Mouse (Mus musculus) induced T-regulatory cell, adult 2 months (primary cell): ENCODE results near the gene Mr1.

Experiments used
- DNase-seq: peaks from one replicate; pipeline ENCODE4 v3.0.0-alpha.2; 2012; ENCODE audit warnings: low read depth

The Mr1 gene

DNA sequence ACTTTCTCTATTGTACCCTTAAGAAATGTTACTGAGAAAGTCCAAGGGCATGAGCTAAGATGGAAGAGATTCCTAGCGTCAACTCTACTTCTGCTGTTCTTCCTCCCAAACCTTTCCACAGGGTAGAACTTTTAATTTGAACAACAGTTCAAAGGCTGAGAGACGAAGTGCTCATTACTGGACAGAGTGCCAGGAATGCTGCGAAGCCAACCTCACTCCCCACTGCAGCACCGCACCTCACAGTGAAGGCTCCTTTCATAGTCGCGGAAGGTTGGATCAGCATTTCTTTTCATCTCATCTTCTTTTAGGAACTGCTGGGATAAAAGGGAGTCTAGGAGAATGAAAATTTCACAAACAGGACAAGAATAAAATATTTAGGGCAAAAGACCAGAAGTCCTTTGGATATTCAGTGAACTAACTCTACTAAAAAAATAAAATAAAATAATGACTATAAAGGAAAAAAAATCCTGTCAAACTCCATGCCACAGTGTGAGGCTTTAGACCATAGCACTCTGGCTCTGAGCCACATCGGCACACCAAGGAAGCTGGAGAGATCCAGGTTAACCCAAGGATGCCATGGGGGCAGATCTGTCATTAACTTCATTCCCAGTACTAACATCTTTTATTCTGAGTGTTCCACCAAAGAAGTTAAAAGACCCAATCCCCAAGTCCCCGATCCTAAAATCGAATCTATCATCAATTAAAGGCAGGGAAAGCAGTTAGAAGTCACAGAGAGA is 52.5 kb downstream of the Mr1 start:
- no peak for DNase-seq

DNA sequence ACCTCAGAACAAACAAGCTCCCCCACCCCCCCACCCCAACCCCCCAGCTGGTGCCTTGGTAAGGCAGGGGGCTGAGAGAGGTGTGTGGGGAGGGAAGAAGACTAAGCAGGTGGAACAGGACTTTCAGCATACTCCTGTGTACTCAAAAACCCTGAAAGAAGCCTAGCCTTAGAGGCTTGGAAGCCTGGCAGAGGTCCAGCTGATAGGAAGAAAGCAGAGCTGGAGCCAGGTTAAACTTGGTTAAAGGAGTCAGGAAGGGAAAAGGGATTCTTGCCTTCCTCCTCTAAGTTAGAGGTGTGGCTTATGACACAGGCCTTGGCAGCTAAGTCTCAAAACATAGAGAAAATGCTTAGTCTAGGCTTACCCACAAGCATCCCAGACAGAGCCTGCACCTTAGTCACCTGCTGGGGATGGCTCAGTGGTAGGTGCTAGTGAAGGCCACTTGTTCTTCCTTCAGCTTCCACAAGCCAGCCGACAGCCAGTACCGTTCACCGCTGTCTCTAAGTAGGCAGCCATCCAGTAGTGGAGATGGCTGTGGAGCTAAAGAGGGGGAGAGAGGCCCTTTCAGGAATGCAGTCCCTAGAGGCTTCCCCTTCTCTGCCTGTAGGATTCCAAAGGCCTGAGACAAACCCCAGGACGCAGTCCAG is 53.3 kb downstream of the Mr1 start:
- DNase-seq, result no peak

DNA sequence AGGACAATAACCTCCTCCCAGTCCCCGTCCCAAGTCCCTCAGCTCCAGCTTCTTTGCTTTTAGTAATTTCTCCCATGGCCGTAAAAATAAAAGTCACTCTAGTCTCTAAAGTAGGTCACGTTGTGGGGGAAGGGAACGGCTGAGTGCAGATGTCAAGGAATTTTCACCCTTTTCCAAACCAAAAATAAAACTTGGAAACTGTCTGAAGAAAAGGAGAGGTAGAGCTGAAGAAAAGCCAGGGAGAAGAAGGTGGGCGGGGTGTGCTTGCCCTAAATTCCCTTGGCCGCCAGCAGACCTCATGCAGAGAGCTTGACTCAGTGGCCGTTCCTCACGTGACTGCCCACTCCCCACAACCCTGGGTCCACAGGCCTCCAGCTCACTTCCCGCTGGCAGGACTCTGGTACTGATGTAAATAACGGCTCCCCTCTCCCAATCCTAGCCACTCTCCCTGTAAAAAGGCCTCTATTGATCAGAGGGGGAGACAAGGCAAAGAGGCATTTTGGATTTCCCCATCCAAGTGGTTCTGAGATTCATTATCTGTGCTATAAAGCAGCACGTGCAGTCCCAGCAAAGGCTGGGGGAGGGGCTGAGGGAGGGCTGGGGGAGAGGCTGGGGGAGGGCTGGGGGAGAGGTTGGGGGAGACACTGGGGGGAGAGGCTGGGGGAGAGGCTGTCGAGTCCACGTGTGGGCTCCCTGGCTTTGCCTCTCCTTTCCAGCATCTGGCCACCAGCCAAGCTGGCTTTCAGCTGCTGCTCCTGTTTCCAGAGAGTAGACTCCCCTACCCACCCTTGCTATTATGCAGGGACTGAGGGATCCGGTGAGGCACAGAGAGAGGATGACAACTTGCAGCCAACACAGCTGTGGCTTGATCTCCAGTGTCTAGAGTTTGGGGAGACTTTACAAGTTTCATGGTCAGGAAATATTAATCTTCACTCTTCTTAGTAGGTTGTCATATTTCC is 54.5 kb downstream of the Mr1 start:
- DNase-seq, result no peak

DNA sequence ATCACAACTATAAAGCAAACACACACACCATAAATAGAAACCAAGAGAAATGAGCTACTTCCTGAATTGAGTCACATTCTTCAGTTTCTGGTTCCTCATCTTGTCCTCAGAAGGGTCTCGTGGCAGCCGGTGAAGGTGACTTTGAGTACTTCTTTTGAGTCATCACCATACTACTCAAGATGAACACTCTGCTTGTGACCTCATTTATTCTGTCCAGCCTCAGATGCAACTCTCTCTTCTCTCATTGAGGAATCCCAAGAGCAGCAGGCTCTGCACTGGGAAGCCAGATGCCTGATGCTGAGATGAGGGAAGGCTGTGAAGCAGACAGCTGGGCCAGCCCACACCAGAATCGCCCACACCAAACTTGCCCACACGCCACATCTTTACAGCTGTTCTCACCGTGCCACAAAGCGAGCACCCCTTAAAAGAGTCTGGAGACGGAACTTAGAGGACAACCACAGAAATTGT is 55.2 kb downstream of the Mr1 start:
- peak; percentile 75 for DNase-seq

DNA sequence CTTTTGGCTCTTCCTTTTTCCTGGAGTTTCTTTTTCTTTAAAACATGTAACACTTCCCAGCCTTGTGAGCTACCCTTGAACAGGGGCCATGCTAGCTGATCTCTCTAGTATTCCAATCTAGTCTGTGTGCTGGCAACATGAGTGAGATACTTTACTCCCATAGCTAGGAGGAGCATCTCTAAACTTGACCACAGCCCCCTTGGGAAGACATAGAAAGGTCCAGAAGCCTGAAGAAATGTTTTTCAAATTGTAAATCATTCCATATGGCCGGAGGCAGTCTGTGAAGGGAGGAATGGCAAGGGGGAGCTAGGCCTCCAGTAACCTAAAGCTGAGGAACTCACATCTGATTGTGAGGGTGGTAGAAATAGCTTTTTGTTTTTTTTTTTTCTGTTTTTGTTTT is 55.9 kb downstream of the Mr1 start:
- no peak for DNase-seq

DNA sequence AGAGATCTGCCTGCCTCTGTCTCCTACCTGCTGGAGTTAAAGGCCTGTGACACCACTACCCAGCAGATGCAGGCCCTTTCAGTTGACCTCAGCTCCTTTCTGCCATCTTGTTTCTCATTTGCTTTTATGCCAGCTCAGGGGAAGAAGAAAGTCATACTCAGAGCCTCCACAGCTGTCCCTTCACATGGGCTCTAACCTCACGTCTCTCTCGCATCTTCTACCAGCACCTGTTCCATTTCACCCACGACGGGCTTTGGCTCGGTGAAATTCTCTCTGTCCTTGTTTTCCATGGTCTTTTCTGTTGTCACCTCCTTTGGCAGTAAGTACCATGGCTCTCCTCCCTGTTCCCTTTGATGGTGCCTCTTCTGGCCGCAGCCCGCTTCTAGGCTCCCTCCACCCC is 56.3 kb downstream of the Mr1 start:
- DNase-seq, result no peak

DNA sequence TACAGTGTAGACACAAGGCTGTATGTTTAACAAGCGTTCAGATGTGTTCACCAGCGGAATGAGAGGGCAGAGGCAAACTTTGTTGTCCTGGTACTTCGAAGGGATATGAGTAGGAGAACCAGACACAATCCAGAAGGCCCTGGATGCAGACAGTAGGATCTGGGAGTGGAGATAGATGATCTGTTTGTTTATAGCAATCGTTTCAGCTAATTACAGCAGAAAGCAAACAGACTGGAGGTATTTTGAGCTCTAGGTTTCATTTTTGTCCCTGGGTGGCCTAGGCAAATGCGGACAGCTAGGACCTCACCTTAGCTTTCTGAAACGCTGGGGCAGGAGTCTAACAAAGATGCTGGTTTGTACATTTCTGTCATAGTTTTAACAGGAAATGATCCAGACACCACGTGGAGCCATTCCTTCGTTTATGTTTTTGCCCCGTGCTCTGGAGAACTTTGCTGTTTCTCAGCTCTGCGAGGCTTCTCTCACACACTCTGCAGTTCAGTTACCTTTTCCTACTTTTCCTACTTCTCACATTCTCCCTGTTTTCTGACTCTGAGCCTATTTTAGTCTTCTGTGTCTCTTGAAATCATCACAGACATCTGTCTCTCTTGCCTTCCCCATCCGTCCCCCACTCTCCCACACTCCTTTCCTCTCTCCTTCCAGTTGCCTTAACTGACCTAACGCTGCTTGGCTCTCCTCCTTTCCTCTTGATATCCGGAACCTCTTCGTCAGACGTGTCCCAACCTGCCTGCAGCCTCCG is 57.6 kb downstream of the Mr1 start:
- DNase-seq, result peak; percentile 33

DNA sequence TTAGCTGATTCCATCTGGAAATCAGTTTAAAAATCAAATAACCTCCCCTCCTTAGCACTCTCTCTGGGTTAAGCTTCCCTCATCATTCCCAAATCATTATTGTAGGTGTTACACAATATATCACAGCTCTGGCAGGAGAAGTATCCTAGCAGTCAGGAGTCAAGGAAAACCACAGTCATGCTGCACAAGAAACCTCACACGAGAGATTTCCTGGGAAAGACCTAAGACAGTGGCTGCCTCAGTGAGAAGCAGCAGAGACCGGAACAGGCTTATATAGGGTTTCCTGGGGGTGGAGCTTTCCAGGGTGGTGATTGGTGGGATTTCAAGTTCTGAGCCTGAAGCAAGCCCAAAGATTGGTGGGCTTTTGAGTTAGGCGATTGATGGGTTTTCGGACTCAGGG is 58.6 kb downstream of the Mr1 start:
- no peak for DNase-seq

DNA sequence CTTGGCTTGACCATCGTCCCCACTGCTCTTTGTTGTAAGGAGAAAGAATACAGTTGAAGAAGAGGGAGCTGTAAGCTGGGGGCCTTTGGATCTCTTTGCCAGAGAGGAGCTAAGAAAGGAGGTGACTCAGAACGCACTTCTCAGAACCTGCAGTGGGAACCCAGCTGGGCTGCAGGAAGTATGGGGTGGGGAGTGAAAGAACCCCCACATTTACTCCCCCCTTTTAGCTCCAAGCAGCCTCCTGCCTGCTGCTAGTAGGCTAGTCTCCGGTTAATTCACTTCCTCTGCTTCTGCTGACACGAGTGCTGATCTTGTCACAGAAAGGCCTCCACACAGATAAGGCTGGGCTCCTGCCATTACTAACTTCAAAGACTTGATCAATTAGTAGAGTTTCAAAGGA is 59.7 kb downstream of the Mr1 start:
- DNase-seq, result peak; percentile 66

DNA sequence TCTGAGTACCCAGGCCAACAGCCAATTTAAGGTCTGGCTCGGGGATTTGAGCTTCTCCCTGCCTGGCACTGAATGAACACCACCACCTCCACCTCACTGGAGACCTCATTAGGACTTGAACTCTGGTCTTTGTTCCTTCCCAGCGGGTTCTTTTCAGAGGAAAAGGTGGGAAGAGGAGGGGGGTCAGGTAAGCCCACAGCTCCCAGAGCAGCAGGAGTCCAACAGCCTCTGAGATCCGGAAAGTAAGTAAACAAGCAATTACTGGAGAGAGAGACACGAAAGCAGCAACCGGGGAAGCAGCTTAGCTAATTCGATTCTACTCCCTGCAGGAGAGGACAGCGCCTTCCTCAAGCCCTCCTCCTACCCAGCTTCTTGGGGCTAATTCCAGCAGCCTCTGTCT is 60.2 kb downstream of the Mr1 start:
- DNase-seq, result no peak

DNA sequence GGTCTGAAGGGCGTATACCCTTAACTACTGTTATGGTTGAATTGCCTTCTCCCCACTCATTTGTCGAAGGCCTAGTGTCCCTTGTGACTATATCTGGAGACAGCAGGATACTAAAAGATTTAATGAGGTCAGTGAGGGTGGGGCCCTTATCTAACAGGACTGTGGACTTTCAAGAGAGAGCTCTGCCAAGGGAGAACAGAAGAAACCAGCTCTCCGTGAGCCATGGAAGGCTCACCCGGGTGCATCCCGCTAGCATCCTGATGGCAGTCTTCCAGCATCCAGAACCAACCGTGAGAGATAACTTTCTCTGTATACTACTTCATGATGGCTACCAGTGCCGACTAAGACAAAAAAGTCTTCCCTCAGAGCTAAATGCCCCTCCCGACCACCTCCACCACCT is 61.8 kb downstream of the Mr1 start:
- no peak for DNase-seq

DNA sequence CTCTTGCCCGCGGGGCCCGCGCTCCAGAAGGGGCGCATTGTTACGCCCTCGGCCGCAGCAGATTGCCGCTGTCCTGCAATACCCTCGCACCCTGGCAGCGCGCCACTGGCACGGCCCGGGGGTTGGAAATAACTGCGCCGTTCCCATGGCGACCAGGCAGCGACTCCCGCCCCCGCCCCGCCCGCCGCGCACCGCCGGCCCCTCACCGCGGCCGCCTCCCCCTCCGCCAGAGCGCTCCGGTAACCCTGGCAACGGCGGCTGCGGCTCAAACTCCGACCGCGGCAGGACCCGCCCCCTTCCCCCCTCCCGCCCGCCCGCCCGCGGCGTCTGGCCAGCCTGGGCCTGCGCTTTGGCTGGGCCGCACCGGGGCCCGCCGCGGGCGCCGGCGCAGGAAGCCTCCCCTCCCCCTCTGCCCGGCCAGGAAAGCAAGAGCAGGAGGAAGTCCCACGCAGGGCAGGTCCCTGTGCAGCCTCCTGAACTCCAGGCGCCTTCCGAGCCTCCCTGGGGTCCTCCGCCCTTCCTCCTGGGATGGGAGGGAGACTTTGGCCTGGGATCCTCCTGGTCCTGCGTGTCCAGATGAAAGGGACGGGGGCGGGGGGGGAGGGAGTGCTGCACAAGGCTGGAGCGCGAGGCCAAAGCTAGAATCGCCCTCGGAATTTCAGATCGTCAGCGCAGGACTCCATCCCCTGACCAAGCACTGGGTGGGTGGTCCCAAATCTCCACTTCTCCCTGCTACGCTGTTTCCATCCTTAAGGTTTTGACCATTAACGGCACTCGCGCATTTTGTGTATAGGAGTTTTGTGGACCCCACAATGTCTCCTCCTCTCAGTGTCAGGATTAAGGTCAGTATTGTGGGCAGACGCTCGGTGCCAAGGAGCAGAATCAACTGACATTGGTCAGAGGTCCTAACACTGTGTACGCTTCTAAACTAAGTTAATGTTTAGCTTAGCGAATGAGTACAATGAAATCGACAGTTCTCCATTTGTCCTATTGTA is 63.0 kb downstream of the Mr1 start:
- DNase-seq, result peak; percentile 94

DNA sequence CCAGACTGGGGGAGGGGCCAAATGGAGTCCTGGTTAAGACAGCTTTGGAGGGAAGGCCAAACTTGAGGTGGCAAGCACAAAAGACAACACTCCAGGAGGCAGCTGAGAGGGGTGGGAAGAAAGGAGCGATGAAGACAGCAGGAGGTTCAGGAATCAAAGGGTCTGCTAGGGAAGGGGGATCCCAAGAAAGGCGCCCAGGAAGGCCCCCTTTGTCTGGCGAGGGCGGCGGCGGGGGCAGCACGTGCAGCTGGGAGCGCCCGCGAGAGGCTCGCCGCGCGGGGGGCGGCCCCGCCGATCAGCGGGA is 63.7 kb downstream of the Mr1 start:
- peak; percentile 72 for DNase-seq

DNA sequence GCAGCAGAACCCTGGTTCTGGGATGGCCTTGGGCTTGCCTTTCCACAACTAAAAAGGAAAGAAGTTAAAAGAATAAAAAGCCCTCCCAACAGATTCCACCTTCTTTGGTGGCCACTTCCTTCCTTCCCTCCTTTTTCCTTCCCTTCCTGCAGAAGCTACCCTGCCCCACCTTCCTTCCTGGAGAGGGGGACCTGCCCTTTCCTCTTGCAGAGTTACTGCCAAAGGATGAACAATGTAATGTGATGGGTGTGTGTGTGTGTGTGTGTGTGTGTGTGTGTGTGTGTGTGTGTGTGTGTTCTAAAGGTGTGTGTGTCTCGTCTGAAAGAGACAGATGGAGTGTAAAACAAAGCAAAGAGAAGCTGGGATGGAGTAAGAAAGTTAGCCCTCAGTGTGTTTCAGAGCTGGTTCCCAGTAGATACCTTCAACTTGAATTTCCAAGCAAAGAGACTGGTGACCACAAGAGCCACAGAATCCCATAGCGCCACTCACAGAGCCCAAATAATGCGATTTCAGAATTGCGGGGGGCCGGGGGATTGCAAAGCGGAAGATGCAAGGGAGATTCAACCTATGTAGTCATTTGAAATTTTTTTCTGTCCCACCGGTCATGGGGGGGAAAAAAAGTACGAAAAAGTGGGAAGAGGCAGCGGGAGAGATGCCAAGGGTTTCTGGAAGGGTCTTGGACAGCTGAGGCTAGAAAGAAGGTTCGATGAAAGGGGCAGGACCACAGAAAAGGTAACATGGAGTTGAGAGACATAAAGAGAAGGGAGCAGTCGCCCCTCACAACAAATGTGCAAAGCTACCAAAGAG is 64.3 kb downstream of the Mr1 start:
- no peak for DNase-seq

DNA sequence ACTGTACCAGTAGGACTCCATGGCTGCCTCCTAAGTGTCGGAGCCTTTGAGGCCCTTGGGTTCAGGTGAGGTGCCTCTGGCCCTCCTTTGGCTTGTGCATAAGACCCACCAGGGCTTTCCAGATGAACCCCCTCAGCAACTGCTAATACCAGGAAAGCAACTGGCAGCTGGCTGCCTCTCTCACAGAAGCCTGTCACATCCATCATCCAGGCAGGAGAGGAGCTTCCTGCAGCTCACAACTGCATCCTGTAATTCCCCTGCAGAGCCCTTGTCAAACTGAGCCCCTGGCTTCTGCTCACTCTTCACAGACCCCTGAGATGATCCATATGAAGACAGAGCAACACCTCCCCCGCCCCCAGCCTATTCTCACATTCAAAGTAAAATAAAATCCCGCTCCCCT is 68.9 kb downstream of the Mr1 start:
- no peak for DNase-seq
